12 mouse cellular contexts compared by ENCODE assay signal in genomic region chr17:31435934-31436813, GRCm38 (mm10). TPM values are rescaled to one million over a fixed set of nuclear protein-coding genes. Genes with fewer than 3 reads are reported as not detected.
A peak's percentile ranks its signal among the peaks of the same experiment; 100 is the strongest.
DNase-seq lines count a peak whose midpoint lies in the region; ATAC-seq lines count a peak whose summit lies in the region.
"Had no signal": no experiment of that assay in that cellular context is flagged by ENCODE, and none has a peak within 500 bp of the region (broad histone marks: within the 10 kb centered on the region; RNA-seq: fewer than 3 reads in every experiment).

No protein-coding gene starts in this region.

- H3K9me3 ChIP-seq in neural tube, embryonic 15.5 days (replicated peaks): no peaks in the 10 kb centered on the region
- H3K9me3 ChIP-seq in forebrain, embryonic 10.5 days: no peaks in the 10 kb centered on the region
- no peaks in the 10 kb centered on the region for H3K9me3 ChIP-seq in midbrain, embryonic 10.5 days (replicated peaks)

- WGBS in neural tube, embryonic 15.5 days: 28% methylated on average over 13 of the region's 13 CpGs
- WGBS in forebrain, embryonic 10.5 days: 38% methylated on average over 13 of the region's 13 CpGs
- 29% methylated on average over 13 of the region's 13 CpGs for WGBS in midbrain, embryonic 10.5 days

- H3K4me3 ChIP-seq in neural tube, embryonic 15.5 days (replicated peaks): no peak overlapping the region
- no peak overlapping the region for H3K4me3 ChIP-seq in forebrain, embryonic 10.5 days
- no peak overlapping the region for H3K4me3 ChIP-seq in midbrain, embryonic 10.5 days

- no peak overlapping the region for H3K27ac ChIP-seq in neural tube, embryonic 15.5 days (replicated peaks)
- H3K27ac ChIP-seq in forebrain, embryonic 10.5 days: peak overlapping the region; percentile 68
- peak overlapping the region; percentile 25; the same call in 1 of the 2 replicates for H3K27ac ChIP-seq in midbrain, embryonic 10.5 days (replicated peaks)

- no peak overlapping the region for H3K4me2 ChIP-seq in neural tube, embryonic 15.5 days
- H3K4me2 ChIP-seq: heart, embryonic 11.5 days had no signal

- no peak for ATAC-seq in neural tube, embryonic 15.5 days (ENCODE audit: low FRiP score)
- no peak for ATAC-seq in erythroid progenitor cell, adult 5-6 weeks (replicated peaks; ENCODE audit: low FRiP score, poor library complexity, severe bottlenecking)

- no peaks in the 10 kb centered on the region for H3K27me3 ChIP-seq in neural tube, embryonic 15.5 days (replicated peaks)
- peaks cover 31% of the 10 kb centered on the region for H3K27me3 ChIP-seq in forebrain, embryonic 10.5 days (ENCODE audit: poor library complexity, severe bottlenecking)
- peaks cover 25% of the 10 kb centered on the region for H3K27me3 ChIP-seq in midbrain, embryonic 10.5 days (ENCODE audit: low read depth, poor library complexity, severe bottlenecking)

- peaks cover 35% of the 10 kb centered on the region for H3K4me1 ChIP-seq in neural tube, embryonic 15.5 days
- H3K4me1 ChIP-seq in forebrain, embryonic 10.5 days: peaks cover 48% of the 10 kb centered on the region
- H3K4me1 ChIP-seq in midbrain, embryonic 10.5 days: peaks cover 42% of the 10 kb centered on the region

- H3K36me3 ChIP-seq in neural tube, embryonic 15.5 days: no peaks in the 10 kb centered on the region
- no peaks in the 10 kb centered on the region; the same call in 1 of the 2 replicates for H3K36me3 ChIP-seq in forebrain, embryonic 10.5 days (replicated peaks)
- no peaks in the 10 kb centered on the region for H3K36me3 ChIP-seq in midbrain, embryonic 10.5 days

- DNase-seq in neural tube, embryonic 10.5 days (ENCODE audit: extremely low spot score, low spot score): peak; percentile 32
- DNase-seq in forebrain, embryonic 10.5 days (ENCODE audit: extremely low spot score, low spot score): no peak
- DNase-seq in midbrain, embryonic 10.5 days (ENCODE audit: low spot score): peak; percentile 42
- no peak for DNase-seq in cerebellum, postnatal 36 days
- no peak for DNase-seq in left cerebral cortex, adult 9 months (ENCODE audit: low spot score in 2 of 2)
- DNase-seq: liver; right cerebral cortex, adult 18-20 months had no signal

- H3K9ac ChIP-seq in neural tube, embryonic 15.5 days (replicated peaks): no peak overlapping the region

RNA-seq across cellular contexts. Expression of gene Pde9a, which starts 50.2 kb away (rescaled TPM):
- polyA plus RNA-seq in neural tube, embryonic 15.5 days (2015; fragmentation: Nextera tagmentation; extraction: Ambion mirVana): 24.9 and 25.8 TPM in 2 replicates
- polyA plus RNA-seq in forebrain, embryonic 10.5 days (2016; fragmentation: Nextera tagmentation; extraction: Ambion mirVana): 16.6 and 16.8 TPM in 2 replicates
- polyA plus RNA-seq in midbrain, embryonic 10.5 days (2016; fragmentation: Nextera tagmentation; extraction: Ambion mirVana): 12.1 and 21.1 TPM in 2 replicates
- total RNA-seq in erythroid progenitor cell, adult 5-6 weeks (2015; ENCODE audit: low replicate concordance): not detected in 2 replicates
- total RNA-seq in erythroid progenitor cell, adult 5-6 weeks (2017; ENCODE audit: low replicate concordance): not detected in 2 replicates
- total RNA-seq: common myeloid progenitor, adult 5-6 weeks had no signal
- polyA plus RNA-seq: inflammation-experienced regulatory T-cells, adult 6 months had no signal

Comparison
In these comparisons a context has a peak if more than half of its experiments do, and no peak if none do; other contexts are left out.
1. DNase-seq: peak in neural tube, embryonic 10.5 days (single experiment) and midbrain, embryonic 10.5 days (single experiment); none in forebrain, embryonic 10.5 days (single experiment), cerebellum, postnatal 36 days (0 of 2) and left cerebral cortex, adult 9 months (0 of 2).